Mouse (Mus musculus) thymus, adult 2 months (tissue): ENCODE results near the gene Cpd.

Source experiments
- CTCF ChIP-seq: fragments of 200-500 bp; IDR thresholded peaks from 2 replicates; pipeline ENCODE4 v1.5.1; 2012; ENCODE audit warnings: mild to moderate bottlenecking, control low read depth, low read length, moderate library complexity, borderline replicate concordance; ENCODE audit not compliant: control insufficient read depth, poor library complexity, insufficient read depth; ENCODE audit errors: extremely low read depth
- POLR2A ChIP-seq: fragments of 200-500 bp; IDR thresholded peaks from 2 replicates; pipeline ENCODE4 v1.6.1; 2012; ENCODE audit warnings: mild to moderate bottlenecking, low read length, control low read depth, moderate library complexity; ENCODE audit not compliant: control insufficient read depth, poor library complexity, insufficient read depth; ENCODE audit errors: extremely low read depth

DNA sequence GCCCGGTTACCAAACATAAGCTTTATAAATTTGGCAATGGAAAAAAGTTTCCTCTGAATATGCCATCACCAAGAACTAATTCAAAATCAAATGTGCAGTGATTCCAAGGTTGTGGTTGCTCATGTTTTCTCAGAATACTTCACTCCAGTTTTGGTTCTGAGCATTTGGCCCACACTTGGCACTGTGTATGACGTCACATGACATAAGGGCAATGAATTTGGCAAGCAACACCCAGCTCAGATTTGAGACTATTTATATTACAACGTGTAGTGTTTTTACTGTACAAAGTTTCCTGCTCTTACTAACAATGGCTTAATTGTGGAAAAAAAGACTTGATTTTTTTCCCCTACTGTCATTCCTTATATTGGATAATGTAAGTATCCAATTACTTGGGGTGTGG is 73.0 kb downstream of the Cpd start:
- TF ChIP-seq CTCF (no peak), POLR2A (no peak)
